Mouse (Mus musculus) cerebellum, postnatal 4 days (tissue): ENCODE measurements around the gene Rnf215.

ENCODE experiments used
- DNase-seq, 2 experiments: peaks; one replicate each; pipeline ENCODE4 v3.0.0; 2022; ENCODE audit warnings: low spot score in 2 of 2, mixed read lengths in 1 of 2

The Rnf215 gene

DNA sequence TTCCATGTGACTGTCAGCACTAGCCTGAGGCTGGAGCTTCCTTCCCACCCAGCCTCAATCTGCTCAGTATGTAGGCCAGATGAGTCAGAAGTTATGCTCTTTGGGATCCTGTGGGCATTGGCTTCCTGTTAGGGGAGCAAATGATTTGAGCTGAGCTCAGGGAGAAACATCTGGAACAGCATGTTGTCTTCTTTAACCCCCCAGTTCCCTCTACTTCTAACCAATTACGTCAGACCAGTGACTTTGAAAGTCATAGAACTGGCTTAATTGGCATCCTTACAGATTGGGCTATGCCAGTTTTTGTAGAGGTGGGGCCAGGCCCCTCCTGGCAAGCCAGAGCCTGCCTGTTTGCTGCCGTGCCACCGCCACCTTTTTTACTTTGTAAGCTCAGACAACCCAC lies 55.7 kb downstream of the Rnf215 start:
- DNase-seq, result no peak
